Mouse (Mus musculus): ENCODE measurements around the gene Gas7. TPM values are rescaled to one million over a fixed set of nuclear protein-coding genes. Genes with fewer than 3 reads are reported as not detected.

Gas7 gene
- total RNA-seq, 2 experiments from 2014 or later, result 10.1 to 18.8 TPM

GRCm38 (mm10) chr11:67600710-67601430, 145.6 kb downstream of the Gas7 start:
- ATAC-seq (replicated peaks; ENCODE audit: poor library complexity, severe bottlenecking), result no peak

- 0 out of 2 replicates have a peak, but pooled peaks have one; percentile 2 for ATAC-seq (replicated peaks; ENCODE audit: poor library complexity, severe bottlenecking)
These were observed 147.6 kb downstream of the Gas7 start for GRCm38 (mm10) chr11:67602711-67603369.

GRCm38 (mm10) chr11:67604481-67604880, 149.2 kb downstream of the Gas7 start:
- ATAC-seq (replicated peaks; ENCODE audit: poor library complexity, severe bottlenecking), result peak; percentile 83

- peak; percentile 63 for ATAC-seq (replicated peaks; ENCODE audit: poor library complexity, severe bottlenecking)
These were observed 153.0 kb downstream of the Gas7 start for GRCm38 (mm10) chr11:67608114-67608683.

- ATAC-seq (replicated peaks; ENCODE audit: poor library complexity, severe bottlenecking), result no peak
These were observed 157.1 kb downstream of the Gas7 start for GRCm38 (mm10) chr11:67612158-67612839.

GRCm38 (mm10) chr11:67616557-67617239, 161.5 kb downstream of the Gas7 start:
- no peak for ATAC-seq (replicated peaks; ENCODE audit: poor library complexity, severe bottlenecking)

- no peak for ATAC-seq (replicated peaks; ENCODE audit: poor library complexity, severe bottlenecking)
These were observed 167.1 kb downstream of the Gas7 start for GRCm38 (mm10) chr11:67622340-67622739.

- no peak for ATAC-seq (replicated peaks; ENCODE audit: poor library complexity, severe bottlenecking)
These were observed 171.9 kb downstream of the Gas7 start for GRCm38 (mm10) chr11:67627179-67627578.

- ATAC-seq (replicated peaks; ENCODE audit: poor library complexity, severe bottlenecking), result no peak
These were observed 173.3 kb downstream of the Gas7 start for GRCm38 (mm10) chr11:67628522-67628921.

- ATAC-seq (replicated peaks; ENCODE audit: poor library complexity, severe bottlenecking), result no peak
These were observed 177.7 kb downstream of the Gas7 start for GRCm38 (mm10) chr11:67632906-67633305.

GRCm38 (mm10) chr11:67633620-67634229, 178.5 kb downstream of the Gas7 start:
- ATAC-seq (replicated peaks; ENCODE audit: poor library complexity, severe bottlenecking), result peak; percentile 29; the same call in 1 of the 2 replicates

GRCm38 (mm10) chr11:67636201-67636600, 181.0 kb downstream of the Gas7 start:
- ATAC-seq (replicated peaks; ENCODE audit: poor library complexity, severe bottlenecking), result 0 out of 2 replicates have a peak, but pooled peaks have one; percentile 23

GRCm38 (mm10) chr11:67636905-67637586, 181.8 kb downstream of the Gas7 start:
- ATAC-seq (replicated peaks; ENCODE audit: poor library complexity, severe bottlenecking), result no peak

- ATAC-seq (replicated peaks; ENCODE audit: poor library complexity, severe bottlenecking), result no peak
These were observed 183.2 kb downstream of the Gas7 start for GRCm38 (mm10) chr11:67638401-67638800.

- ATAC-seq (replicated peaks; ENCODE audit: poor library complexity, severe bottlenecking), result no peak
These were observed 185.1 kb downstream of the Gas7 start for GRCm38 (mm10) chr11:67640299-67640698.

- no peak for ATAC-seq (replicated peaks; ENCODE audit: poor library complexity, severe bottlenecking)
These were observed 187.2 kb downstream of the Gas7 start for GRCm38 (mm10) chr11:67642421-67642820.

GRCm38 (mm10) chr11:67642835-67643234, 187.6 kb downstream of the Gas7 start:
- ATAC-seq (replicated peaks; ENCODE audit: poor library complexity, severe bottlenecking), result no peak

GRCm38 (mm10) chr11:67643465-67643864, 188.2 kb downstream of the Gas7 start:
- no peak for ATAC-seq (replicated peaks; ENCODE audit: poor library complexity, severe bottlenecking)

GRCm38 (mm10) chr11:67644632-67645149, 189.5 kb downstream of the Gas7 start:
- ATAC-seq (replicated peaks; ENCODE audit: poor library complexity, severe bottlenecking), result no peak
